ENCODE assay signal across 26 mouse cellular contexts in the genomic region with DNA sequence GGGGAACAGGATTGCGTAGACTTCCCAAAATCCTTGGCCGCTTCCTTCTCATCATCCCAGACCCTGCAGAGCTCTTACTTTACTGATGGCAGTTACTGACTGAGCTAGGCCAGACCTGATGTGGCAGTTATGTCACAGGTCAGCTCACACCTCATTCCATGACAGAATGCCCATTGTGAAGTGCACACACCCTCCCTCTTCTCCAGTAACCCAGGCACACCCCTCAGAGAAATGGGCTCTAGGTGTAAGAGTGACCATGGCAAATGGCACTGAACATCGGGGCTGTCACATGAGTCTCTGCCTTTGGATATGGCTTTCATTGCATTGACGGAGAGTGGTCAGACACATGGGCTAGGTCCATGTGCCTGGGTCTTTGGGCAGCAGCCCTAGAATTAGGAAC. TPM values are rescaled to one million over a fixed set of nuclear protein-coding genes. Genes with fewer than 3 reads are reported as not detected.
"Had no signal": no experiment of that assay in that cellular context is flagged by ENCODE, and none has a peak within 500 bp of the region (broad histone marks: within the 10 kb centered on the region; RNA-seq: fewer than 3 reads in every experiment).

A gene (minus strand): TSS at position 101 of the 400 bp plus-strand sequence.

- H3K27me3 ChIP-seq: neural tube, embryonic 12.5 days; neural tube, embryonic 13.5 days; neural tube, embryonic 15.5 days; stomach, embryonic 15.5 days had no signal

- H3K4me3 ChIP-seq: neural tube, embryonic 12.5 days; neural tube, embryonic 13.5 days; neural tube, embryonic 15.5 days; stomach, embryonic 15.5 days had no signal

- H3K9me3 ChIP-seq: neural tube, embryonic 12.5 days; neural tube, embryonic 13.5 days; neural tube, embryonic 15.5 days; stomach, embryonic 15.5 days had no signal

- H3K4me1 ChIP-seq: neural tube, embryonic 12.5 days; neural tube, embryonic 13.5 days; neural tube, embryonic 15.5 days; stomach, embryonic 15.5 days had no signal

- H3K9ac ChIP-seq: neural tube, embryonic 12.5 days; neural tube, embryonic 13.5 days; neural tube, embryonic 15.5 days; stomach, embryonic 15.5 days had no signal

- H3K36me3 ChIP-seq: neural tube, embryonic 12.5 days; neural tube, embryonic 13.5 days; neural tube, embryonic 15.5 days; stomach, embryonic 15.5 days had no signal

- H3K4me2 ChIP-seq: neural tube, embryonic 12.5 days; neural tube, embryonic 13.5 days; neural tube, embryonic 15.5 days; stomach, embryonic 15.5 days had no signal

- DNase-seq: retina, postnatal 1 day; right cerebral cortex, adult 18-20 months; right cerebral cortex, postnatal 14 days; right cerebral cortex, postnatal 25 days; right cerebral cortex, postnatal 4 days; spleen, adult 18-20 months; thymus, adult 18-20 months; thymus, adult 2 months; thymus, postnatal 14 days; thymus, postnatal 25 days; thymus, postnatal 36 days; thymus, postnatal 4 days had no signal

- H3K27ac ChIP-seq: neural tube, embryonic 12.5 days; neural tube, embryonic 13.5 days; neural tube, embryonic 15.5 days; stomach, embryonic 15.5 days; stomach, postnatal 0 days had no signal

RNA-seq across cellular contexts. Expression of the gene that starts here (rescaled TPM):
- total RNA-seq: neutrophil, adult 5-6 weeks had no signal
- polyA plus RNA-seq: neural tube, embryonic 11.5 days; neural tube, embryonic 12.5 days; neural tube, embryonic 13.5 days; neural tube, embryonic 14.5 days; neural tube, embryonic 15.5 days; small intestine, adult 2 months; spleen, adult 2 months; stomach, embryonic 14.5 days; stomach, embryonic 15.5 days; stomach, embryonic 16.5 days; stomach, postnatal 0 days; thymus, adult 2 months; thymus, postnatal 0 days; urinary bladder, adult 2 months had no signal
